Comparison of ENCODE assay signal across 14 mouse cellular contexts in the genomic region with DNA sequence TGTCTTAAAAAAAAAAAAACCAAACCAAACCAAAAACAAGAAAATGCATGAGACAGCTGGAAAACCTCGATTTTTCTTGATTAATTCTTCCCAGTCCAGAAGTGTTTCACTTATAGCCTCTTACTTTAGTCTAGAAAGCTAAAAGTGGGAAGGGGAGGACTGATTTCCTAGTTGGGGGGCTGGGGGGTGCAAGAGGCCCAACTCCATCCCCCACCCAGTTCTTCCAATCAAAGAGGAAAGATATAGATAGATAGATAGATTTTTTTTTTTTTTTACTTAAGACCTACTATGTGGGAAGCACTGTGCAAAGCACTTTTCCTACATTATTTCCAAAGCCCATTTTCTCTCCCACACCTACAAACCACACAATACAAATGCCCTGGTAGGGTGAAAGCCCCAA. TPM values are rescaled to one million over a fixed set of nuclear protein-coding genes. Genes with fewer than 3 reads are reported as not detected.
DNase-seq lines count a peak whose midpoint lies in the region; ATAC-seq and TF ChIP-seq lines count a peak whose summit lies in the region.
"Had no signal": no experiment of that assay in that cellular context is flagged by ENCODE, and none has a peak within 500 bp of the region (broad histone marks: within the 10 kb centered on the region; RNA-seq: fewer than 3 reads in every experiment).

No protein-coding gene starts in this region.

- WGBS in forebrain, embryonic 15.5 days, result 64% methylated on average over 1 of the region's 1 CpGs
- 76% methylated on average over 1 of the region's 1 CpGs for WGBS in forebrain, embryonic 11.5 days
- WGBS in kidney, embryonic 14.5 days, result 50% methylated on average over 1 of the region's 1 CpGs
- WGBS in liver, postnatal 0 days (ENCODE audit: insufficient replicate concordance), result 68% methylated on average over 1 of the region's 1 CpGs

- TF ChIP-seq RAD21 in MEL (IDR thresholded peaks at IDR 0.05; ENCODE audit: low read depth, low read length), result no peak

- no peak for DNase-seq in forebrain, embryonic 11.5 days (ENCODE audit: low spot score)
- no peak for DNase-seq in kidney, postnatal 14 days
- no peak for DNase-seq in MEL (ENCODE audit: low read depth, low spot score)
- no peak for DNase-seq in liver, postnatal 0 days
- DNase-seq in urinary bladder, postnatal 36 days (ENCODE audit: low spot score in 2 of 2), result no peak
- DNase-seq in right cerebral cortex, postnatal 10 days (ENCODE audit: low spot score in 2 of 2), result no peak
- DNase-seq: B cell, adult 2 months; gastrocnemius, postnatal 25 days; kidney, adult 11 months; layer of hippocampus, adult 9-11 months; left cerebral cortex, postnatal 4 days; spleen, adult 18-20 months had no signal

- no peak overlapping the region for H3K27ac ChIP-seq in forebrain, embryonic 15.5 days (replicated peaks)
- no peak overlapping the region for H3K27ac ChIP-seq in forebrain, embryonic 11.5 days (ENCODE audit: low read depth, low read length)
- no peak overlapping the region for H3K27ac ChIP-seq in kidney, embryonic 14.5 days (ENCODE audit: low read depth, low read length)
- no peak overlapping the region for H3K27ac ChIP-seq in MEL (ENCODE audit: control insufficient read depth, low read depth, low read length)
- H3K27ac ChIP-seq in liver, postnatal 0 days (ENCODE audit: low read depth), result no peak overlapping the region

- H3K4me1 ChIP-seq in forebrain, embryonic 15.5 days, result peaks cover 33% of the 10 kb centered on the region
- peaks cover 6% of the 10 kb centered on the region; the same call in 1 of the 2 replicates for H3K4me1 ChIP-seq in forebrain, embryonic 11.5 days (replicated peaks; ENCODE audit: control insufficient read depth, insufficient read depth, low read length)
- H3K4me1 ChIP-seq in kidney, embryonic 14.5 days (ENCODE audit: control insufficient read depth, insufficient read depth, low read length), result peaks cover 13% of the 10 kb centered on the region; the same call in 1 of the 2 replicates
- H3K4me1 ChIP-seq in MEL (ENCODE audit: control insufficient read depth in 1 of 2, insufficient read depth in 2 of 2, low read length in 2 of 2), result peaks cover 4 to 48% of the 10 kb centered on the region in 2 experiments; a peak in 3 of 4 replicates
- H3K4me1 ChIP-seq in liver, postnatal 0 days (ENCODE audit: insufficient read depth), result peaks cover 44% of the 10 kb centered on the region

- H3K79me2 ChIP-seq in MEL (ENCODE audit: control insufficient read depth, insufficient read depth, low read length, poor library complexity), result peaks cover 52% of the 10 kb centered on the region

- TF ChIP-seq POLR2A in MEL (IDR thresholded peaks at IDR 0.05; ENCODE audit: control insufficient read depth in 1 of 2, insufficient read depth in 1 of 2, low read depth in 1 of 2, low read length in 2 of 2, poor library complexity in 1 of 2), result no peak

- 0 out of 2 replicates have a peak, but pooled peaks cover 2% of the 10 kb centered on the region for H3K36me3 ChIP-seq in forebrain, embryonic 15.5 days
- H3K36me3 ChIP-seq in forebrain, embryonic 11.5 days (ENCODE audit: control insufficient read depth, insufficient read depth, low read length), result no peaks in the 10 kb centered on the region
- no peaks in the 10 kb centered on the region; the same call in 1 of the 2 replicates for H3K36me3 ChIP-seq in kidney, embryonic 14.5 days (ENCODE audit: control insufficient read depth, insufficient read depth, low read length)
- H3K36me3 ChIP-seq in MEL (ENCODE audit: control insufficient read depth in 1 of 2, insufficient read depth in 2 of 2, low read length in 2 of 2), result peaks cover 0 to 37% of the 10 kb centered on the region in 2 experiments; a peak in 3 of 4 replicates
- peaks cover 9% of the 10 kb centered on the region; the same call in 1 of the 2 replicates for H3K36me3 ChIP-seq in liver, postnatal 0 days (replicated peaks; ENCODE audit: insufficient read depth, low read length)

- no peak for ATAC-seq in forebrain, embryonic 15.5 days (replicated peaks)
- ATAC-seq in forebrain, embryonic 11.5 days (replicated peaks; ENCODE audit: low FRiP score), result no peak
- ATAC-seq in kidney, embryonic 14.5 days (ENCODE audit: low FRiP score, low TSS enrichment), result no peak
- ATAC-seq in liver, postnatal 0 days, result no peak

- H3K4me2 ChIP-seq in forebrain, embryonic 15.5 days (replicated peaks), result peak overlapping the region; percentile 67; the same call in 1 of the 2 replicates
- H3K4me2 ChIP-seq in forebrain, embryonic 11.5 days (ENCODE audit: low read depth, low read length, severe bottlenecking), result no peak overlapping the region; the same call in 1 of the 2 replicates
- H3K4me2 ChIP-seq in kidney, embryonic 14.5 days (replicated peaks; ENCODE audit: low read depth, low read length), result no peak overlapping the region
- H3K4me2 ChIP-seq in liver, postnatal 0 days (ENCODE audit: low read depth, low read length), result peak overlapping the region; percentile 80

- H3K4me3 ChIP-seq in forebrain, embryonic 15.5 days, result no peak overlapping the region
- H3K4me3 ChIP-seq in forebrain, embryonic 11.5 days (ENCODE audit: low read depth, low read length), result no peak overlapping the region
- 0 out of 2 replicates have a peak overlapping the region, but pooled peaks have one; percentile 7 for H3K4me3 ChIP-seq in kidney, embryonic 14.5 days (ENCODE audit: low read length)
- H3K4me3 ChIP-seq in MEL (ENCODE audit: control insufficient read depth in 1 of 2, insufficient read depth in 1 of 2, low read depth in 2 of 2, low read length in 2 of 2), result no peak overlapping the region
- peak overlapping the region; percentile 90 for H3K4me3 ChIP-seq in liver, postnatal 0 days (ENCODE audit: low read depth, low read length)

- no peak for TF ChIP-seq CTCF in MEL (IDR thresholded peaks at IDR 0.05 in 2 of 3, conservative IDR thresholded peaks at IDR 0.05 in 1 of 3; ENCODE audit: control insufficient read depth in 1 of 3, insufficient read depth in 1 of 3, low read depth in 2 of 3, low read length in 3 of 3, poor library complexity in 1 of 3, severe bottlenecking in 1 of 3)
- no peak for TF ChIP-seq CTCF in liver, postnatal 0 days (IDR thresholded peaks at IDR 0.05; ENCODE audit: low read depth)

- no peaks in the 10 kb centered on the region for H3K27me3 ChIP-seq in forebrain, embryonic 15.5 days
- no peaks in the 10 kb centered on the region for H3K27me3 ChIP-seq in forebrain, embryonic 11.5 days (ENCODE audit: control insufficient read depth, insufficient read depth, low read length)
- H3K27me3 ChIP-seq in kidney, embryonic 14.5 days (ENCODE audit: control insufficient read depth, insufficient read depth, low read length), result no peaks in the 10 kb centered on the region
- no peaks in the 10 kb centered on the region for H3K27me3 ChIP-seq in MEL (ENCODE audit: control insufficient read depth in 1 of 2, insufficient read depth in 2 of 2, low read length in 2 of 2)
- no peaks in the 10 kb centered on the region for H3K27me3 ChIP-seq in liver, postnatal 0 days (ENCODE audit: insufficient read depth, low read length)

- H3K9ac ChIP-seq in forebrain, embryonic 15.5 days (replicated peaks), result no peak overlapping the region
- no peak overlapping the region for H3K9ac ChIP-seq in forebrain, embryonic 11.5 days (ENCODE audit: low read length)
- no peak overlapping the region for H3K9ac ChIP-seq in kidney, embryonic 14.5 days (ENCODE audit: low read depth, low read length)
- H3K9ac ChIP-seq in MEL (ENCODE audit: control insufficient read depth, low read depth, low read length, poor library complexity, severe bottlenecking), result no peak overlapping the region
- no peak overlapping the region for H3K9ac ChIP-seq in liver, postnatal 0 days (replicated peaks)

- no peak for TF ChIP-seq EP300 in MEL (IDR thresholded peaks at IDR 0.05; ENCODE audit: low read depth in 1 of 2, low read length in 2 of 2)
- TF ChIP-seq EP300 in liver, postnatal 0 days (IDR thresholded peaks at IDR 0.05; ENCODE audit: low read depth), result no peak

- H3K9me3 ChIP-seq in forebrain, embryonic 15.5 days, result no peaks in the 10 kb centered on the region
- no peaks in the 10 kb centered on the region for H3K9me3 ChIP-seq in forebrain, embryonic 11.5 days (ENCODE audit: control insufficient read depth, low read length)
- no peaks in the 10 kb centered on the region for H3K9me3 ChIP-seq in kidney, embryonic 14.5 days (ENCODE audit: control insufficient read depth, low read length)
- no peaks in the 10 kb centered on the region for H3K9me3 ChIP-seq in MEL (replicated peaks; ENCODE audit: insufficient read depth, low read length)
- no peaks in the 10 kb centered on the region for H3K9me3 ChIP-seq in liver, postnatal 0 days (ENCODE audit: low read length)

TF ChIP-seq in MEL, 35 proteins besides CTCF, POLR2A, EP300 and RAD21:
- TF ChIP-seq ZNF384 (IDR thresholded peaks at IDR 0.05; ENCODE audit: low read depth, low read length) (peak; percentile 57), ZKSCAN1 (IDR thresholded peaks at IDR 0.05; ENCODE audit: low read depth, low read length) (peak; percentile 57; the same call in 1 of the 2 replicates), CHD1 (IDR thresholded peaks at IDR 0.05; ENCODE audit: low read depth, low read length) (0 out of 2 replicates have a peak, but pooled peaks have one; percentile 12), TBP (IDR thresholded peaks at IDR 0.05; ENCODE audit: low read depth, low read length) (no peak), CHD2 (IDR thresholded peaks at IDR 0.05; ENCODE audit: low read length) (no peak)

RNA-seq across cellular contexts. Expression of a gene that starts 22.7 kb away (rescaled TPM):
- 27.8 and 28.6 TPM in 2 replicates for polyA plus RNA-seq in forebrain, embryonic 15.5 days (2015; fragmentation: Nextera tagmentation; extraction: Ambion mirVana)
- polyA plus RNA-seq in forebrain, embryonic 11.5 days (2014; fragmentation: Nextera tagmentation; extraction: Ambion mirVana), result 15.7 and 18.0 TPM in 2 replicates
- 16.7 and 20.0 TPM in 2 replicates for polyA plus RNA-seq in kidney, embryonic 14.5 days (2014; fragmentation: Nextera tagmentation; extraction: Ambion mirVana)
- total RNA-seq in MEL (2012; rRNA removed), result 19.8 and 24.7 TPM in 2 replicates
- 100 to 1,000 TPM in 1 of 2 experiments, 10 to 100 TPM in 1; 31.4 to 125 TPM for polyA plus RNA-seq in MEL (2012; ENCODE audit: insufficient read depth in 1 of 2, insufficient read length in 2 of 2, low read depth in 1 of 2, low replicate concordance in 2 of 2, missing spikeins in 1 of 2)
- 4.0 and 4.5 TPM in 2 replicates for polyA plus RNA-seq in liver, postnatal 0 days (2015; fragmentation: Nextera tagmentation; extraction: Ambion mirVana)

Comparison
In these comparisons a context has a peak if more than half of its experiments do, and no peak if none do; other contexts are left out.
1. H3K4me2 ChIP-seq: peak in forebrain, embryonic 15.5 days (single experiment) and liver, postnatal 0 days (single experiment); none in forebrain, embryonic 11.5 days (single experiment) and kidney, embryonic 14.5 days (single experiment).
2. H3K4me3 ChIP-seq: peak in kidney, embryonic 14.5 days (single experiment) and liver, postnatal 0 days (single experiment); none in forebrain, embryonic 15.5 days (single experiment), forebrain, embryonic 11.5 days (single experiment) and MEL (0 of 2).